Mouse (Mus musculus) bone marrow, adult 2 months (tissue): ENCODE measurements around the gene Tsc22d4.

Experiments used
- CTCF ChIP-seq: fragments of 200-500 bp; IDR thresholded peaks from 2 replicates; pipeline ENCODE4 v1.5.1; 2011; ENCODE audit warnings: low read length, control low read depth; ENCODE audit not compliant: control insufficient read depth, insufficient read depth
- POLR2A ChIP-seq: fragments of 200-500 bp; IDR thresholded peaks from 2 replicates; pipeline ENCODE4 v1.6.1; 2011; ENCODE audit warnings: low read depth, mild to moderate bottlenecking, control low read depth, low read length, borderline replicate concordance; ENCODE audit not compliant: control insufficient read depth

GRCm38 (mm10) chr5:137782776-137783522 lies 37.4 kb downstream of the Tsc22d4 start:
- TF ChIP-seq CTCF (no peak), POLR2A (no peak)
